Mouse (Mus musculus): ENCODE data around the gene Guf1. TPM values are rescaled to one million over a fixed set of nuclear protein-coding genes. Genes with fewer than 3 reads are reported as not detected.

Guf1 gene
- total RNA-seq (2023): 10 to 100 TPM; 19.0 to 21.8 TPM

GRCm38 (mm10) chr5:69556628-69557403 lies at the start of gene Guf1:
Gene Guf1, plus strand, starts transcription at chr5:69556923.

DNA sequence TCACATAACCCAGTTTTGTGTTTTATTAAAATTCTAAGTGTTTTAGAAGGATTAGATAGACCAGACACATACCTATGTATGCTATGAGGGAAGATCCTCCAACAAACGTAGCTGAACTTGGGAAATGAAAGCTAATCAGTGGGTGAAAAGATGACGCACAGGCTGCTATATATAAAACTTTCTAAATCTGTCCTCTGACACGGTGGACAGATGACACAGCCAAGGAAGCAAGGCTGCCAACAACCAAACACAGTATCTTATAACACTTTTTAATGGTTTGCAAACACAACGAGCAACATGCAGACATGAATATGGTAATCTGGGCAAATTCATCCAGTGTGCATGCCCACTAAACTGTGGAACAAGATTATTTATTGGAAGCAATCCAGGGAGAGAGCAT lies 14.2 kb upstream of the Guf1 start, which contains the start of gene Yipf7:
Yipf7 (minus strand) TSS at position 160 of the 400 bp plus-strand sequence.

DNA sequence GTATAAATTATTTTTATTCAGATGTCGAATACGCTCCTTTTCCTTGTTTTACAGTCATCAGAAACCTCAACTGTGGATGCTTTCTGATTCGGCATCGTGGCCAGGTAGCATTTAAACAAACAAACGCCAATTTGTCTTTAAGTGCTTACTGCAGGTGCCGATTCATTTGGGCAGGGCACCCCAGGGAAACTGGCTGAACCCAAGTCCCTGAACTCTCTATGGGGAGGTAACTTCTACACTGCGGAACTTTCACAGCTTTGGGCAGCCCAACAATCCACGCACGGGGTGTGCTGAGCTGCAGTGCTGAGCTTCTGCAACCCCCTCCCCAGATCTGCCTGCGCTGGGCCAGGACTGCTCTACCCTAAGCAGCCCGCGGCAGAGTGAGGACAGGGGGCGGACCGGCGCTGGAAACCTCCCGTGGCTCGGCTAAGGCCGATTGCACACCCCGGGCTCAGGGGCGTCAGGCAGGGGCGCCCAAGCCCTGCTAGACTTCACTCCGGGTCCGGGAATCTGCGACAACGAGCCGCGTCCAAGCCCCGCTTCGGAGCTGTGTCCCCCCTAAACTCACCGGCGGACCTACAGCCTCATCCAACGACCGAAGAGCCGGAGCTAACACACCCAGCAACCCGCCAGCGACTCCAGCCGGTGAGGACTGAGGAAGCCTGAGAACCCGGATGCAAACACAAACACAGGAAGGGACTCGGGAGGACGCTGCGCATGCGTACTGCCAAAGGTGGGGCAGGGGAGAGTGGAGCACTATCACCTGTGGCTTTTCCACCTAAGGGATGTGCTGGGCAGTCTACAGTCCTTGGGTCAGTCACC lies 35.1 kb downstream of the Guf1 start, which contains the start of gene Gnpda2:
Gnpda2 (minus strand) TSS at position 701 of the 822 bp plus-strand sequence.

Other genes with a start within 250 kb of the Guf1 start
- gene Kctd8, start 215.2 kb upstream of the Guf1 start, total RNA-seq (2023): not detected
- gene Yipf7, start 14.3 kb upstream of the Guf1 start, total RNA-seq (2023): not detected
- gene Gnpda2, start 35.4 kb downstream of the Guf1 start, total RNA-seq (2023): 10 to 100 TPM; 18.0 to 23.4 TPM